Mouse (Mus musculus) cerebral cortex, adult 2 months (tissue): ENCODE data around the gene Gm9049.

ENCODE experiments used
- WGBS: fragments of 180-500 bp; shearing (Covaris S2); methylation state at CpG from one replicate; pipeline ENCODE4 v1.1.7; 2018; 5-methylcytosine and 5-hydroxymethylcytosine counted together

Gm9049 gene

DNA sequence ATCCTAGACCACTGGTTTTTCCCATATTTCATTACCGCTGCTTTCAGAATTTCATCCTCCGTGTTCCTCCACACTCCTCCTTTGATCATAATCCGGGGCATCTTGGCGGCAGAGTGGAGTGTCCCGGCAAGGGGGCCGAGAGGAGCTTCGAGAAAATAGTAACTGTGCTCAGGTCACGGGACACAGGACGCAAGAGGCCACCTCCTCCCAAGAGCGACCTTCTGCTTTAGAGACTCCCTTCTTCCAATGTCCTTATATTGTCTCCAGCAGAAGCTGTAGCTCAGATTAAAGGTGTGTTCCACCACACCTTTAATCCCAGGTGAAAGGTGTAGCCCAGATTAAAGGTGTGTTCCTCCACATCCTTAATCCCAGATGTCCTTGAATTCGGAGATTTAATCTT lies at the start of gene Gm9049:
TSS of gene Gm9049 (minus strand) at position 101 of the 400 bp plus-strand sequence.
- WGBS, result 100% methylated on average over 1 of the region's 11 CpGs

DNA sequence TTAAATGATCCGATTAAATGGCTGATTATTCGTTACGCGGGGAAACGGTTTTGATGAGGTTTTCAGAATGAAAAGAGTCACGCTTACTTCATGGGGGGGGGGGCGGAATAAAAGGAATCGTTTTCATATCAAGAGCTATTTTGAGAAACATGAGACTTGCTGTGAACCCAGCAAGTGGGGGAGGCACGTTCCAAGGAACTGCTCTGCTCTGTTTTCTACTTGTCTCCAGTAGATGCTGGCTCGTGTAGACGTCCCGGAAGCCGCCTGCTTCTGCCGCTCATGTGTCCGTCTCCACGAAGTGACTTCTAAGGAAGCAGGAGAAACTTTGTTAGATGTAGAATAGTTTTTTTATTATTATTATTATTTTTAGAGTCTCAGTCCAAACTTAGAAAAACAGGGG lies 46.0 kb upstream of the Gm9049 start:
- WGBS, result 30% methylated on average over 16 of the region's 16 CpGs

- WGBS, result 2% methylated on average over 10 of the region's 10 CpGs
Measured at GRCm38 (mm10) chr10:118370443-118370842, 16.5 kb upstream of the Gm9049 start.

DNA sequence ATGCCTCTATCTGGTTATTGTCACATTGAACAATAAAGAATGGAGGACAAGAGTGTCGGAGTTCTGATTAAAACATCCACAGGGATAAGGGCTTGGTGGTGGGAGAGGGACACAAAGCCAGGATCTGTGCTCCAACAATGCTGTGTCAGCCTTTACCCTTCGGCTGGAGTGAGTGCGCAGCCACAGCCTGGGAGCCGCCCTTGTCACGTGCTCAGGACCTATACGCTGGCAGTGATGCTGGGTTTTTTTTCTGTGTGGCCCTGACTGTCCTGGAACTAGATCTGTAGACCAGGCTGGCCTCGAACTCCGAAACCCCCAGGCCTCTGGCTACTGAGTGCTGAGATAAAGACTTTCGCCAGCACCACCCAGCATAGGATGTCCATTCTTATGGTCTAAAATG lies 15.6 kb upstream of the Gm9049 start:
- WGBS, result 88% methylated on average over 9 of the region's 9 CpGs

GRCm38 (mm10) chr10:118348579-118348978 lies 5.3 kb downstream of the Gm9049 start, which contains the start of gene Gm9048:
Gm9048 (minus strand) TSS chr10:118348679.
- 71% methylated on average over 1 of the region's 14 CpGs for WGBS

GRCm38 (mm10) chr10:118343155-118343554 lies 10.8 kb downstream of the Gm9049 start, which contains the start of gene Gm9046:
Gm9046 (minus strand) TSS chr10:118343255.
- no CpG with 5 or more reads among the region's 14 CpGs for WGBS

DNA sequence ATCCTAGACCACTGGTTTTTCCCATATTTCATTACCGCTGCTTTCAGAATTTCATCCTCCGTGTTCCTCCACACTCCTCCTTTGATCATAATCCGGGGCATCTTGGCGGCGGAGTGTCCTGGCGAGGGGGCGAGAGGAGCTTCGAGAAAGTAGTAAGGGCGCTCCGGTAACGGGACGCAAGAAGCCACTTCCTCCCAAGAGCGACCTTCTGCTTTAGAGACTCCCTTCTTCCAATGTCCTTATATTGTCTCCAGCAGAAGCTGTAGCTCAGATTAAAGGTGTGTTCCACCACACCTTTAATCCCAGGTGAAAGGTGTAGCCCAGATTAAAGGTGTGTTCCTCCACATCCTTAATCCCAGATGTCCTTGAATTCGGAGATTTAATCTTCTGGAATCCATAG lies 16.2 kb downstream of the Gm9049 start, which contains the start of gene Gm9045:
TSS of gene Gm9045 (minus strand) at position 101 of the 400 bp plus-strand sequence.
- WGBS, result no CpG with 5 or more reads among the region's 14 CpGs

DNA sequence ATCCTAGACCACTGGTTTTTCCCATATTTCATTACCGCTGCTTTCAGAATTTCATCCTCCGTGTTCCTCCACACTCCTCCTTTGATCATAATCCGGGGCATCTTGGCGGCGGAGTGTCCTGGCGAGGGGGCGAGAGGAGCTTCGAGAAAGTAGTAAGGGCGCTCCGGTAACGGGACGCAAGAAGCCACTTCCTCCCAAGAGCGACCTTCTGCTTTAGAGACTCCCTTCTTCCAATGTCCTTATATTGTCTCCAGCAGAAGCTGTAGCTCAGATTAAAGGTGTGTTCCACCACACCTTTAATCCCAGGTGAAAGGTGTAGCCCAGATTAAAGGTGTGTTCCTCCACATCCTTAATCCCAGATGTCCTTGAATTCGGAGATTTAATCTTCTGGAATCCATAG lies 21.6 kb downstream of the Gm9049 start, which contains the start of gene Gm9044:
TSS of gene Gm9044 (minus strand) at position 101 of the 400 bp plus-strand sequence.
- no CpG with 5 or more reads among the region's 14 CpGs for WGBS

DNA sequence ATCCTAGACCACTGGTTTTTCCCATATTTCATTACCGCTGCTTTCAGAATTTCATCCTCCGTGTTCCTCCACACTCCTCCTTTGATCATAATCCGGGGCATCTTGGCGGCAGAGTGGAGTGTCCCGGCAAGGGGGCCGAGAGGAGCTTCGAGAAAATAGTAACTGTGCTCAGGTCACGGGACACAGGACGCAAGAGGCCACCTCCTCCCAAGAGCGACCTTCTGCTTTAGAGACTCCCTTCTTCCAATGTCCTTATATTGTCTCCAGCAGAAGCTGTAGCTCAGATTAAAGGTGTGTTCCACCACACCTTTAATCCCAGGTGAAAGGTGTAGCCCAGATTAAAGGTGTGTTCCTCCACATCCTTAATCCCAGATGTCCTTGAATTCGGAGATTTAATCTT lies 27.0 kb downstream of the Gm9049 start, which contains the start of gene Gm9040:
TSS of gene Gm9040 (minus strand) at position 101 of the 400 bp plus-strand sequence.
- WGBS, result no CpG with 5 or more reads among the region's 11 CpGs

DNA sequence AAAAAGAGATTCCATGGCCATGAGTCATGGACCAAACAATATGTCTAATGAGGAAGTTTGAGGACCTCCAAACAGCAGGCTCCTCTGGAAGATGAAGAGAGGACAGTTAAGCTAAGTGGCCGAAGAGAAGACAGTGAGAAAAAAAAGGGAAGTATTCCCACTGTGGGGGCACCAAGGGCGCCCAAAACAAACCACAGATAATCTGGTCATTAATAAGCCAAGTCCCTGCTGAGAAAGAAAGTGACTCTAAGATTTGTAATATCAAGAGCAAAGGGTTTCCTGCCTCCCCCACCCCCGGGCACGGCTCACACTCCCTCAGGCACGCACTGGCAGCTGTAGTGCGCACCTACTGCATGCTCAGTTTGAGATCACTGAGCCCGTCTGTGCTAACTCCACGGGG lies 34.9 kb downstream of the Gm9049 start:
- 82% methylated on average over 8 of the region's 8 CpGs for WGBS

- WGBS, result 68% methylated on average over 2 of the region's 2 CpGs
Measured at GRCm38 (mm10) chr10:118302133-118302532, 51.8 kb downstream of the Gm9049 start.
